Mouse (Mus musculus) spleen, adult 2 months (tissue): ENCODE measurements around the gene Thsd7b. TPM values are rescaled to one million over a fixed set of nuclear protein-coding genes. Genes with fewer than 3 reads are reported as not detected.

Source experiments
- DNase-seq, 2 experiments: peaks; one replicate each; pipeline versions ENCODE4 v3.0.0 to v3.0.0-alpha.2; 2012 to 2021; ENCODE audit warnings: low spot score in 2 of 2, low read depth in 1 of 2
- H3K27ac ChIP-seq: fragments of 200-500 bp; 2 replicates; pipeline ENCODE4 v1.5.1; 2012; ENCODE audit warnings: low read length, inconsistent platforms; ENCODE audit not compliant: insufficient read depth
- H3K27me3 ChIP-seq: fragments of 200-500 bp; 2 replicates; pipeline ENCODE4 v1.6.1; 2012; ENCODE audit warnings: mild to moderate bottlenecking, moderate library complexity, low read length, inconsistent platforms; ENCODE audit not compliant: control insufficient read depth, insufficient read depth
- H3K36me3 ChIP-seq: fragments of 200-500 bp; 2 replicates; pipeline ENCODE4 v1.6.1; 2012; ENCODE audit warnings: mild to moderate bottlenecking, low read length, inconsistent platforms; ENCODE audit not compliant: control insufficient read depth, insufficient read depth
- H3K4me1 ChIP-seq: fragments of 200-500 bp; 2 replicates; pipeline ENCODE4 v1.6.1; 2011; ENCODE audit warnings: inconsistent platforms; ENCODE audit not compliant: control insufficient read depth, insufficient read depth, insufficient read length
- H3K4me3 ChIP-seq: fragments of 200-500 bp; 2 replicates; pipeline ENCODE4 v1.5.1; 2011; ENCODE audit warnings: mild to moderate bottlenecking, inconsistent platforms; ENCODE audit not compliant: insufficient read depth, insufficient read length; ENCODE audit errors: extremely low read depth
- CTCF ChIP-seq: fragments of 200-500 bp; IDR thresholded peaks from 2 replicates; pipeline ENCODE4 v1.5.1; 2011; ENCODE audit warnings: mild to moderate bottlenecking, inconsistent platforms; ENCODE audit not compliant: insufficient read depth, insufficient read length, insufficient replicate concordance; ENCODE audit errors: extremely low read depth
- POLR2A ChIP-seq: fragments of 200-500 bp; IDR thresholded peaks from 2 replicates; pipeline ENCODE4 v1.6.1; 2011; ENCODE audit warnings: low read depth, low read length, inconsistent platforms
- WGBS: fragments of 180-500 bp; shearing (Covaris S2); methylation state at CpG from one replicate; pipeline ENCODE4 v1.1.7; 2018; 5-methylcytosine and 5-hydroxymethylcytosine counted together
- polyA plus RNA-seq: library from polyadenylated mRNA; depleted of rRNA; stranded (reverse); fragments of >200 nt; gene quantifications from 2 replicates; pipeline ENCODE4 v1.2.3, GENCODE M21; 2012

The Thsd7b gene
- polyA plus RNA-seq, 1 experiment, result 0.11 TPM

GRCm38 (mm10) chr1:129411584-129411983 is 138.5 kb downstream of the Thsd7b start:
- Histone ChIP-seq H3K4me1 (no peaks in the 10 kb centered on the region), H3K36me3 (no peaks in the 10 kb centered on the region)

GRCm38 (mm10) chr1:129421581-129421980 is 148.5 kb downstream of the Thsd7b start:
- Histone ChIP-seq H3K27ac (no peak overlapping the region), H3K36me3 (no peaks in the 10 kb centered on the region), H3K27me3 (no peaks in the 10 kb centered on the region), H3K4me3 (no peak overlapping the region), H3K4me1 (no peaks in the 10 kb centered on the region)
- DNase-seq, result no peak
- TF ChIP-seq POLR2A (no peak), CTCF (no peak)

More at GRCm38 (mm10) chr1:129411584-129411983, 138.5 kb downstream of the Thsd7b start:
- Histone ChIP-seq H3K27ac (no peak overlapping the region), H3K4me3 (no peak overlapping the region), H3K27me3 (no peaks in the 10 kb centered on the region)
- 85% methylated on average over 1 of the region's 1 CpGs for WGBS
- DNase-seq, result no peak
- TF ChIP-seq CTCF (no peak), POLR2A (no peak)

GRCm38 (mm10) chr1:129464414-129464813 is 191.3 kb downstream of the Thsd7b start:
- Histone ChIP-seq H3K27me3 (no peaks in the 10 kb centered on the region), H3K36me3 (no peaks in the 10 kb centered on the region), H3K4me1 (no peaks in the 10 kb centered on the region), H3K4me3 (no peak overlapping the region), H3K27ac (no peak overlapping the region)
- DNase-seq, result no peak
- WGBS, result 75% methylated on average over 2 of the region's 2 CpGs
- TF ChIP-seq POLR2A (no peak), CTCF (no peak)

- DNase-seq, result no peak
- no peaks in the 10 kb centered on the region for H3K27me3 ChIP-seq
- WGBS, result 91% methylated on average over 7 of the region's 7 CpGs
Observed at GRCm38 (mm10) chr1:129473504-129473903, 200.4 kb downstream of the Thsd7b start.

GRCm38 (mm10) chr1:129484266-129485031 is 211.3 kb downstream of the Thsd7b start:
- no peaks in the 10 kb centered on the region for H3K27me3 ChIP-seq
- no peak for DNase-seq
- H3K4me1 ChIP-seq, result no peaks in the 10 kb centered on the region
- no peak overlapping the region for H3K4me3 ChIP-seq
- WGBS, result 75% methylated on average over 5 of the region's 5 CpGs
- TF ChIP-seq POLR2A (no peak), CTCF (no peak)
- H3K36me3 ChIP-seq, result no peaks in the 10 kb centered on the region
- no peak overlapping the region for H3K27ac ChIP-seq

More at GRCm38 (mm10) chr1:129473504-129473903, 200.4 kb downstream of the Thsd7b start:
- Histone ChIP-seq H3K36me3 (no peaks in the 10 kb centered on the region), H3K4me1 (no peaks in the 10 kb centered on the region), H3K27ac (no peak overlapping the region), H3K4me3 (no peak overlapping the region)
- no peak for TF ChIP-seq CTCF
- TF ChIP-seq POLR2A, result no peak

GRCm38 (mm10) chr1:129491136-129491535 is 218.0 kb downstream of the Thsd7b start:
- Histone ChIP-seq H3K27me3 (no peaks in the 10 kb centered on the region), H3K36me3 (no peaks in the 10 kb centered on the region), H3K4me1 (no peaks in the 10 kb centered on the region), H3K4me3 (no peak overlapping the region), H3K27ac (no peak overlapping the region)
- TF ChIP-seq POLR2A (no peak), CTCF (no peak)
- WGBS, result 78% methylated on average over 3 of the region's 3 CpGs
- no peak for DNase-seq

- H3K36me3 ChIP-seq, result no peaks in the 10 kb centered on the region
- no peaks in the 10 kb centered on the region for H3K27me3 ChIP-seq
- H3K27ac ChIP-seq, result no peak overlapping the region
- H3K4me1 ChIP-seq, result no peaks in the 10 kb centered on the region
- no peak for DNase-seq
- 72% methylated on average over 1 of the region's 1 CpGs for WGBS
- H3K4me3 ChIP-seq, result no peak overlapping the region
- TF ChIP-seq CTCF (no peak), POLR2A (no peak)
Observed at GRCm38 (mm10) chr1:129493929-129494328, 220.8 kb downstream of the Thsd7b start.
